Mouse (Mus musculus) heart, embryonic 11.5 days (tissue): ENCODE measurements at regions not wholly inside any gene's neighbourhood (a gene's known extent, or its start where the extent isn't known, plus 50 kb on each side); places are given as distances from the start of the nearest gene placed in this dataset.

Experiments used
- ATAC-seq: fragments of 200-750 bp; cut with Nextera tagmentation; replicated peaks from 2 replicates; pipeline ENCODE4 v1.8.0; 2017; ENCODE audit warnings: moderate library complexity; ENCODE audit not compliant: insufficient number of reproducible peaks, low FRiP score, low TSS enrichment
- H3K27ac ChIP-seq: fragments of 300-500 bp; sonication (generic); 2 replicates; pipeline ENCODE4 v1.5.1; 2014; ENCODE audit warnings: mild to moderate bottlenecking, low read depth, low read length
- H3K27me3 ChIP-seq: fragments of 300-500 bp; sonication (generic); 2 replicates; pipeline ENCODE4 v1.6.1; 2014; ENCODE audit warnings: mild to moderate bottlenecking, low read length, mixed read lengths; ENCODE audit not compliant: control insufficient read depth, insufficient read depth
- H3K36me3 ChIP-seq: fragments of 300-500 bp; sonication (generic); 2 replicates; pipeline ENCODE4 v1.6.1; 2014; ENCODE audit warnings: mild to moderate bottlenecking, low read length, moderate library complexity, mixed read lengths; ENCODE audit not compliant: control insufficient read depth, insufficient read depth
- H3K4me1 ChIP-seq: fragments of 300-500 bp; sonication (generic); 2 replicates; pipeline ENCODE4 v1.6.1; 2014; ENCODE audit warnings: low read length; ENCODE audit not compliant: control insufficient read depth, insufficient read depth
- H3K4me2 ChIP-seq: fragments of 300-500 bp; sonication (generic); 2 replicates; pipeline ENCODE4 v1.6.1; 2014; ENCODE audit warnings: mild to moderate bottlenecking, moderate library complexity
- H3K4me3 ChIP-seq: fragments of 300-500 bp; sonication (generic); 2 replicates; pipeline ENCODE4 v1.5.1; 2014; ENCODE audit warnings: low read depth, low read length
- H3K9ac ChIP-seq: fragments of 300-500 bp; sonication (generic); 2 replicates; pipeline ENCODE4 v1.6.1; 2014; ENCODE audit warnings: mild to moderate bottlenecking, low read depth, low read length, moderate library complexity
- H3K9me3 ChIP-seq: fragments of 300-500 bp; sonication (generic); replicated peaks from 2 replicates; pipeline ENCODE4 v1.6.1; 2016; ENCODE audit warnings: low read length; ENCODE audit not compliant: control insufficient read depth
- WGBS: fragments of 180-500 bp; shearing (Covaris S2); extraction: QIAGEN DNeasy Blood & Tissue Kit; methylation state at CpG from one replicate; pipeline ENCODE4 v1.1.7; 2014; ENCODE audit not compliant: insufficient replicate concordance; 5-methylcytosine and 5-hydroxymethylcytosine counted together

- no peak overlapping the region for H3K27ac ChIP-seq
- 62% methylated on average over 6 of the region's 6 CpGs for WGBS
These were observed 263.0 kb upstream of the Ppargc1a start for GRCm38 (mm10) chr5:51830551-51830950.

GRCm38 (mm10) chr5:51830015-51830414 lies 262.5 kb upstream of the Ppargc1a start:
- no peaks in the 10 kb centered on the region for H3K27me3 ChIP-seq
- H3K4me1 ChIP-seq = no peaks in the 10 kb centered on the region
- H3K4me3 ChIP-seq = no peak overlapping the region
- H3K4me2 ChIP-seq = no peak overlapping the region
- no peak overlapping the region for H3K9ac ChIP-seq
- 54% methylated on average over 2 of the region's 2 CpGs for WGBS
- H3K9me3 ChIP-seq = no peaks in the 10 kb centered on the region; the same call in 1 of the 2 replicates
- H3K27ac ChIP-seq = no peak overlapping the region
- ATAC-seq = no peak
- no peaks in the 10 kb centered on the region for H3K36me3 ChIP-seq

More at GRCm38 (mm10) chr5:51830551-51830950, 263.0 kb upstream of the Ppargc1a start:
- Histone ChIP-seq H3K36me3 (no peaks in the 10 kb centered on the region), H3K4me2 (no peak overlapping the region), H3K4me3 (no peak overlapping the region), H3K27me3 (no peaks in the 10 kb centered on the region), H3K9me3 (no peaks in the 10 kb centered on the region; the same call in 1 of the 2 replicates), H3K9ac (no peak overlapping the region), H3K4me1 (no peaks in the 10 kb centered on the region)
- ATAC-seq = no peak

GRCm38 (mm10) chr5:51829606-51830005 lies 262.1 kb upstream of the Ppargc1a start:
- Histone ChIP-seq H3K9ac (no peak overlapping the region), H3K9me3 (no peaks in the 10 kb centered on the region; the same call in 1 of the 2 replicates), H3K4me1 (no peaks in the 10 kb centered on the region), H3K4me2 (no peak overlapping the region), H3K27ac (no peak overlapping the region), H3K4me3 (no peak overlapping the region), H3K27me3 (no peaks in the 10 kb centered on the region), H3K36me3 (no peaks in the 10 kb centered on the region)
- no peak for ATAC-seq
- WGBS = 64% methylated on average over 3 of the region's 3 CpGs

- Histone ChIP-seq H3K4me2 (no peak overlapping the region), H3K27me3 (no peaks in the 10 kb centered on the region), H3K4me3 (no peak overlapping the region), H3K36me3 (no peaks in the 10 kb centered on the region), H3K9ac (no peak overlapping the region), H3K27ac (no peak overlapping the region), H3K4me1 (no peaks in the 10 kb centered on the region), H3K9me3 (no peaks in the 10 kb centered on the region; the same call in 1 of the 2 replicates)
- 74% methylated on average over 5 of the region's 5 CpGs for WGBS
- ATAC-seq = no peak
These were observed 261.5 kb upstream of the Ppargc1a start for GRCm38 (mm10) chr5:51829020-51829419.

GRCm38 (mm10) chr5:51826269-51826668 lies 258.7 kb upstream of the Ppargc1a start:
- Histone ChIP-seq H3K27me3 (no peaks in the 10 kb centered on the region), H3K4me1 (no peaks in the 10 kb centered on the region), H3K4me2 (no peak overlapping the region), H3K9ac (no peak overlapping the region), H3K9me3 (no peaks in the 10 kb centered on the region), H3K4me3 (no peak overlapping the region), H3K27ac (no peak overlapping the region), H3K36me3 (no peaks in the 10 kb centered on the region)
- 71% methylated on average over 1 of the region's 1 CpGs for WGBS
- ATAC-seq = no peak

GRCm38 (mm10) chr5:51825584-51826088 lies 258.1 kb upstream of the Ppargc1a start:
- Histone ChIP-seq H3K36me3 (no peaks in the 10 kb centered on the region), H3K9ac (no peak overlapping the region), H3K27me3 (no peaks in the 10 kb centered on the region), H3K4me1 (no peaks in the 10 kb centered on the region), H3K9me3 (no peaks in the 10 kb centered on the region), H3K4me2 (no peak overlapping the region), H3K27ac (no peak overlapping the region), H3K4me3 (no peak overlapping the region)
- 82% methylated on average over 3 of the region's 3 CpGs for WGBS
- no peak for ATAC-seq

GRCm38 (mm10) chr5:51824731-51825130 lies 257.2 kb upstream of the Ppargc1a start:
- no peak for ATAC-seq
- Histone ChIP-seq H3K4me3 (no peak overlapping the region), H3K4me2 (no peak overlapping the region), H3K9ac (no peak overlapping the region), H3K27me3 (no peaks in the 10 kb centered on the region), H3K27ac (no peak overlapping the region), H3K36me3 (no peaks in the 10 kb centered on the region), H3K4me1 (no peaks in the 10 kb centered on the region), H3K9me3 (no peaks in the 10 kb centered on the region)
- WGBS = 51% methylated on average over 4 of the region's 4 CpGs

GRCm38 (mm10) chr5:51823657-51824056 lies 256.1 kb upstream of the Ppargc1a start:
- 80% methylated on average over 2 of the region's 2 CpGs for WGBS
- Histone ChIP-seq H3K36me3 (no peaks in the 10 kb centered on the region), H3K9ac (no peak overlapping the region), H3K9me3 (no peaks in the 10 kb centered on the region), H3K4me2 (no peak overlapping the region), H3K27me3 (no peaks in the 10 kb centered on the region), H3K4me1 (no peaks in the 10 kb centered on the region), H3K4me3 (no peak overlapping the region), H3K27ac (no peak overlapping the region)
- no peak for ATAC-seq

GRCm38 (mm10) chr5:51816258-51816657 lies 248.7 kb upstream of the Ppargc1a start:
- ATAC-seq = no peak
- H3K9me3 ChIP-seq = no peaks in the 10 kb centered on the region
- no peaks in the 10 kb centered on the region for H3K36me3 ChIP-seq
- no peak overlapping the region for H3K9ac ChIP-seq
- H3K27me3 ChIP-seq = no peaks in the 10 kb centered on the region
- no peak overlapping the region for H3K27ac ChIP-seq
- no peak overlapping the region for H3K4me3 ChIP-seq
- no peaks in the 10 kb centered on the region for H3K4me1 ChIP-seq
- WGBS = 81% methylated on average over 2 of the region's 2 CpGs
- H3K4me2 ChIP-seq = no peak overlapping the region
